Mouse (Mus musculus) heart, postnatal 0 days (tissue): ENCODE results near the gene Ndufc1. TPM values are rescaled to one million over a fixed set of nuclear protein-coding genes. Genes with fewer than 3 reads are reported as not detected.
A peak's percentile ranks its signal among the peaks of the same experiment; 100 is the strongest.

Source experiments
- ATAC-seq: fragments of 200-750 bp; cut with Nextera tagmentation; 2 replicates; pipeline ENCODE4 v1.8.0; 2017; ENCODE audit warnings: low read depth, moderate number of reproducible peaks, moderate library complexity; ENCODE audit not compliant: insufficient read depth
- DNase-seq: peaks from one replicate; pipeline ENCODE4 v3.0.0-alpha.2; 2016; ENCODE audit warnings: low spot score
- H3K27ac ChIP-seq: fragments of 300-500 bp; sonication (generic); 2 replicates; pipeline ENCODE4 v1.5.1; 2014; ENCODE audit warnings: low read depth, mild to moderate bottlenecking
- H3K27me3 ChIP-seq: fragments of 300-500 bp; sonication (generic); 2 replicates; pipeline ENCODE4 v1.6.1; 2014; ENCODE audit warnings: low read length, mixed read lengths; ENCODE audit not compliant: control insufficient read depth, insufficient read depth
- H3K36me3 ChIP-seq: fragments of 300-500 bp; sonication (generic); replicated peaks from 2 replicates; pipeline ENCODE4 v1.6.1; 2014; ENCODE audit warnings: low read length, mixed read lengths; ENCODE audit not compliant: control insufficient read depth, insufficient read depth
- H3K4me1 ChIP-seq: fragments of 300-500 bp; sonication (generic); 2 replicates; pipeline ENCODE4 v1.6.1; 2014; ENCODE audit warnings: antibody characterized with exemption; ENCODE audit not compliant: control insufficient read depth, insufficient read depth
- H3K4me2 ChIP-seq: fragments of 300-500 bp; sonication (generic); 2 replicates; pipeline ENCODE4 v1.6.1; 2014; ENCODE audit warnings: low read depth, mild to moderate bottlenecking, low read length, moderate library complexity
- H3K4me3 ChIP-seq: fragments of 300-500 bp; sonication (generic); 2 replicates; pipeline ENCODE4 v1.5.1; 2014; ENCODE audit warnings: low read depth, low read length
- H3K9ac ChIP-seq: fragments of 300-500 bp; sonication (generic); replicated peaks from 2 replicates; pipeline ENCODE4 v1.6.1; 2014; ENCODE audit warnings: low read depth, low read length, mixed read lengths
- H3K9me3 ChIP-seq: fragments of 300-500 bp; sonication (generic); replicated peaks from 2 replicates; pipeline ENCODE4 v1.6.1; 2016; ENCODE audit warnings: low read length; ENCODE audit not compliant: control insufficient read depth
- CTCF ChIP-seq: IDR thresholded peaks from 2 replicates; pipeline ENCODE4 v1.5.1; 2016; ENCODE audit warnings: antibody characterized with exemption, control low read depth, low read depth
- EP300 ChIP-seq: IDR thresholded peaks from 2 replicates; pipeline ENCODE4 v1.6.1; 2016; ENCODE audit warnings: antibody characterized with exemption, low read depth
- WGBS: fragments of 180-500 bp; shearing (Covaris S2); extraction: QIAGEN DNeasy Blood & Tissue Kit; methylation state at CpG from one replicate; pipeline ENCODE4 v1.1.7; 2014; 5-methylcytosine and 5-hydroxymethylcytosine counted together
- polyA plus RNA-seq: library from polyadenylated mRNA; unstranded; fragments of >200 nt; fragmentation: Nextera tagmentation; extraction: Ambion mirVana; gene quantifications from 2 replicates; pipeline ENCODE4 v1.2.1, GENCODE M21; 2015
- total RNA-seq: library from RNA; depleted of rRNA; stranded (reverse); fragments of >200 nt; gene quantifications from 2 replicates; pipeline ENCODE4 v1.2.3, GENCODE M21; 2014; ENCODE audit warnings: low replicate concordance

Ndufc1 gene
- total and polyA plus RNA-seq, 2 experiments from 2014 or later, result 459 to 3,223 TPM

- Histone ChIP-seq H3K27me3 (no peaks in the 10 kb centered on the region), H3K27ac (peak overlapping the region; percentile 68), H3K4me2 (peak overlapping the region; percentile 79), H3K9ac (no peak overlapping the region), H3K4me3 (peak overlapping the region; percentile 47), H3K9me3 (no peaks in the 10 kb centered on the region), H3K4me1 (no peaks in the 10 kb centered on the region), H3K36me3 (no peaks in the 10 kb centered on the region)
- 7% methylated on average over 31 of the region's 31 CpGs for WGBS
- peak; percentile 93 for TF ChIP-seq CTCF
- TF ChIP-seq EP300, result no peak
- DNase-seq, result peak; percentile 94
- peak; percentile 93 for ATAC-seq
Observed at GRCm38 (mm10) chr3:51364703-51365516, 43.9 kb downstream of the Ndufc1 start.

- H3K4me1 ChIP-seq, result peaks cover 6% of the 10 kb centered on the region
- WGBS, result 43% methylated on average over 9 of the region's 9 CpGs
- no peak overlapping the region for H3K4me3 ChIP-seq
Observed at GRCm38 (mm10) chr3:51361066-51361465, 47.7 kb downstream of the Ndufc1 start.

GRCm38 (mm10) chr3:51359558-51360307 is 49.1 kb downstream of the Ndufc1 start:
- ATAC-seq, result no peak
- H3K9ac ChIP-seq, result no peak overlapping the region
- no peaks in the 10 kb centered on the region for H3K36me3 ChIP-seq
- WGBS, result 53% methylated on average over 14 of the region's 14 CpGs
- no peaks in the 10 kb centered on the region for H3K9me3 ChIP-seq
- H3K4me2 ChIP-seq, result no peak overlapping the region
- TF ChIP-seq CTCF, result no peak
- TF ChIP-seq EP300, result no peak
- H3K4me1 ChIP-seq, result peaks cover 6% of the 10 kb centered on the region
- no peak overlapping the region for H3K4me3 ChIP-seq
- no peaks in the 10 kb centered on the region for H3K27me3 ChIP-seq
- no peak overlapping the region for H3K27ac ChIP-seq
- DNase-seq, result no peak

More at GRCm38 (mm10) chr3:51361066-51361465, 47.7 kb downstream of the Ndufc1 start:
- Histone ChIP-seq H3K9ac (no peak overlapping the region), H3K27me3 (no peaks in the 10 kb centered on the region), H3K36me3 (no peaks in the 10 kb centered on the region), H3K4me2 (no peak overlapping the region), H3K27ac (no peak overlapping the region), H3K9me3 (no peaks in the 10 kb centered on the region)
- ATAC-seq (no peak), DNase-seq (no peak)
- TF ChIP-seq EP300 (no peak), CTCF (no peak)

GRCm38 (mm10) chr3:51358660-51359557 is 49.9 kb downstream of the Ndufc1 start:
- 5% methylated on average over 50 of the region's 50 CpGs for WGBS
- peaks cover 6% of the 10 kb centered on the region for H3K4me1 ChIP-seq
- no peaks in the 10 kb centered on the region for H3K36me3 ChIP-seq
- peak overlapping the region; percentile 69 for H3K4me2 ChIP-seq
- H3K4me3 ChIP-seq, result peak overlapping the region; percentile 47
- H3K9me3 ChIP-seq, result no peaks in the 10 kb centered on the region
- no peak for TF ChIP-seq EP300
- no peak for TF ChIP-seq CTCF
- H3K9ac ChIP-seq, result peak overlapping the region; percentile 35; the same call in 1 of the 2 replicates
- no peaks in the 10 kb centered on the region for H3K27me3 ChIP-seq
- H3K27ac ChIP-seq, result no peak overlapping the region
- DNase-seq (peak; percentile 32), ATAC-seq (peak; percentile 59)

- H3K9me3 ChIP-seq, result no peaks in the 10 kb centered on the region
- ATAC-seq (no peak), DNase-seq (no peak)
- H3K27me3 ChIP-seq, result no peaks in the 10 kb centered on the region
- WGBS, result 26% methylated on average over 15 of the region's 15 CpGs
- no peak for TF ChIP-seq EP300
- TF ChIP-seq CTCF, result no peak
- H3K4me1 ChIP-seq, result peaks cover 6% of the 10 kb centered on the region
- no peaks in the 10 kb centered on the region for H3K36me3 ChIP-seq
- 0 out of 2 replicates have a peak overlapping the region, but pooled peaks have one; percentile 35 for H3K9ac ChIP-seq
- H3K4me3 ChIP-seq, result peak overlapping the region; percentile 47
- no peak overlapping the region for H3K27ac ChIP-seq
- H3K4me2 ChIP-seq, result peak overlapping the region; percentile 69
Observed at GRCm38 (mm10) chr3:51358181-51358580, 50.6 kb downstream of the Ndufc1 start.
